Mouse (Mus musculus): ENCODE measurements at regions not wholly inside any gene's neighbourhood (a gene's known extent, or its start where the extent isn't known, plus 50 kb on each side); places are given as distances from the start of the nearest gene placed in this dataset.

- peak; percentile 27 to 35 for DNase-seq (ENCODE audit: low spot score in 2 of 2)
These were observed 1246.0 kb downstream of the Lrfn5 start for GRCm38 (mm10) chr12:62768930-62769329.

GRCm38 (mm10) chr12:62769895-62770294 lies 1246.9 kb downstream of the Lrfn5 start:
- no peak for DNase-seq (ENCODE audit: low spot score in 2 of 2)

GRCm38 (mm10) chr12:62775974-62776373 lies 1253.0 kb downstream of the Lrfn5 start:
- no peak for DNase-seq (ENCODE audit: low spot score in 2 of 2)

GRCm38 (mm10) chr12:62812781-62813180 lies 1289.8 kb downstream of the Lrfn5 start:
- peak; percentile 20 to 22 for DNase-seq (ENCODE audit: low spot score in 2 of 2)
